Mouse (Mus musculus) ZHBTc4 (cell line): ENCODE measurements around the gene Tpst2.

Source experiments
- DNase-seq: peaks from one replicate; pipeline ENCODE4 v3.0.0-alpha.2; 2011; ENCODE audit warnings: low read depth, low spot score

Tpst2 gene

DNA sequence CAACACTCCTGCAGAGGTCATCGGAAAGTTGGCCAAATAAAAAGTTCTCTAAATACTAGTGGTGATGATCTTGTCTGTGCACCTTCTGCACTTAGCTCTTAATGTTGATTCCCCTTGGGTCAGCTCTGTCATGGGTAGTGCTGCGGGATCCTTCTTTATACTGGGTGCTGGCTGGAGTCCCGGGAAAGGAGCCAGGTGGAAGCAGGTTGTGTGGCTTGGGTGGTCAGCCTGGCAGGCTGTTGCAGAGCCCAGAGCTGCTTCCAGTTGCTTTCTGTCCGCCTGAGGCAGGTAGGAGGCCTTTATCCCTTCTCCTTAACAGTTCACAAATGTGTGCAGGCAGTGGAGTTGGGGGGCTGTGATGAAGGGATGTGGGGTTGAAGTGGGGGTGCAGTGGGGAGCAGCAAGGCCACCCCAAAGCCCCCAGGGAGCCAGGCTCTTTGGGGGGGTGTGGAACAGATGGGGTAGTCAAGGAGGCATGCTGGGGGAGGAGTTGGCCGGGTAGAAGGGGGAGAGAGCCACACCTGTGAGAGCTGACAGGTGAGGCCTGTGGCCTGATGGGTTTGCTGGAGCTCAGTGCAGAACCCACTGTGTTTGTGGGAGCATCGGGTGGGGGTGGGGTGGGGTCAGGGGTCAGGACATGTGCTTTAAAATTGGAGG is 5.8 kb downstream of the Tpst2 start:
- DNase-seq, result no peak

GRCm38 (mm10) chr5:112282780-112283482 is 6.4 kb downstream of the Tpst2 start:
- DNase-seq, result no peak

DNA sequence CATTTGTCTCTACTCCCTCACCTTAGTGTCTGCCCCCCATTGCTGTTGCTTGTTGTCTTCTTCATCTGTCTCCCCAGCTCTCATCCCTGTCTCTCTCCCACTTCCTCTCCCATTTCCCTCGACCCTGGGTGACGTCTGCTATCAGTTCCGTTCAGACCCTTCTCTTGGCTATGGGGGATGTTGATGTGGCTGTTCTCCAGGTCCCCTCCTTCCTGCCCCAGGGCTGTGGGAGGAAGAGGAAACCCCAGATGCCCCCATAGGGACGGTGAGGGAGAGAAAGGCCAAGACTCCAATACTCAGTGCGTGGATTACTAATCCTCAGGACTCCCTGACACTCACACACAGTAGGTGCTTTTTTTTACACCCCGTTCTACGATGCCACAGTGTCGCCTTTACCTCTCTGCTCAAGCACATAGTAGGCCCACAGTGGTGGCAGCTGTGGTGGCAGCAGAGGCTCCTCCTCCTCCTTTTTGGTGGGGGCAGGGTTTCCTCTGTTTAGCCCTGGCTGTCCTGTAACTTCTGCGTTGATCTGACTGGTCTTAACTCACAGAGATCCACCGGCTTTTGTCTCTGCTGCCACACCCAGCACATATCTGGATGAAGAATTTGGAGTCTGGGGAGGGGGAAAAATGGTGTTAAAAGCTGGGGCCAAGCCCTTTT is 7.2 kb downstream of the Tpst2 start:
- DNase-seq, result peak; percentile 81

DNA sequence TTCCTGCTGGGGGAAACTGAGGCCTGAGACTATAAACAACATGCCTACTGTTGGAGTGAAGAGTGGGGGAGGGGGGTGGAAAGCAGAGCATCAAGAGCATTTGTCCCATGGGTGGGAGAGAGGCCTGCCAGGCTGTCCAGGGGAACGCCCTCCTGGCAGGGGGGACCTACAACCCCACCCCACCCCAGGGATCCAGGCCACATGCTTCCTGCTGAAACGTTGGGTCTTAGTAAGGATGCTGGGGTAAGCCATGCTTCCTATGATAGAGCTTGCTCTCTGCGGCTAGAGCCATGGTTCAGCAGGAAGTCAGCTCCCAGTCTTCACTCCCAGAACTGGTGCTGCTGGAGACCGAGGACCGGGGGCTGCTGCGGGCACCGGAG is 7.7 kb downstream of the Tpst2 start:
- DNase-seq, result no peak

- DNase-seq, result no peak
Observed at GRCm38 (mm10) chr5:112285548-112286085, 9.1 kb downstream of the Tpst2 start.

- DNase-seq, result no peak
Observed at GRCm38 (mm10) chr5:112286608-112286983, 10.1 kb downstream of the Tpst2 start.

- peak; percentile 38 for DNase-seq
Observed at GRCm38 (mm10) chr5:112286984-112287641, 10.6 kb downstream of the Tpst2 start.

DNA sequence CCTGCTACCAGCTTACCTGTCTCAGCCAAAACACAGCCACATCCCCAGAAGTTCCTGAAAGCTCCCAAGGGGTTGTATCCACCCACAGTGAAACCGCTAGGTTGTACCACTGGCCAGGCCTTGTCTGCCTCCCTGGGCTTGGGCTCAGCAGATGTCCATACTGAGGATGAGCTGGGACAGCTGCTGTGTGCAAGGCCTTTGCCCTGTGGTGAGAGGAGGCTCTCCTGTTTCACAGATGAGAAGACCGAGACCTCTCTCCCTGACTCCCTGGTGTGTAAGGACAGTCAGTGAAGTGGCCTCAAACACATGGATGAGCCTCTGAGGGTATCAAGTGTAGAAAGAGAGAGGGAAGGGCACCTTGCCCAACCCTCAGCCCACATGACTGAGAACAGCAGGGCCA is 11.2 kb downstream of the Tpst2 start:
- DNase-seq, result no peak

- peak; percentile 44 for DNase-seq
Observed at GRCm38 (mm10) chr5:112288193-112289141, 12.0 kb downstream of the Tpst2 start.

DNA sequence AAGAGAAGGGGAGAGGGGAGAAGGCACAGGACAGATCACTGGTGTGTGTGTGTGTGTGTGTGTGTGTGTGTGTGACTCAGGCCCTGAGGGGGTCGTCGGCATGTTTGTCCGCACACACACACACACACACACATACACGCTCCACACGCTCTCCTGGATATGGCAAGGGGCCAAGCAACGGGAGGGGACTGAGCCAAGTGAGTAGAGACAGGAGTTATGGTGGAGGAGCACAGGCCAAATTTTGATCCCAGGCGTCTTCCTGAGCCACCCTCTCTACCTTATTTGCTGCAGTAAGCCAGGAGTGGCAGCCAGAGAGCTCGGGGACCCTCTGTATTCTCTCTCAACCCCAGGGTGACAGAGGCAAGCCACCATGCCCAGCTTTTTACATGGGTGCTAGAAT is 12.7 kb downstream of the Tpst2 start:
- DNase-seq, result no peak

DNA sequence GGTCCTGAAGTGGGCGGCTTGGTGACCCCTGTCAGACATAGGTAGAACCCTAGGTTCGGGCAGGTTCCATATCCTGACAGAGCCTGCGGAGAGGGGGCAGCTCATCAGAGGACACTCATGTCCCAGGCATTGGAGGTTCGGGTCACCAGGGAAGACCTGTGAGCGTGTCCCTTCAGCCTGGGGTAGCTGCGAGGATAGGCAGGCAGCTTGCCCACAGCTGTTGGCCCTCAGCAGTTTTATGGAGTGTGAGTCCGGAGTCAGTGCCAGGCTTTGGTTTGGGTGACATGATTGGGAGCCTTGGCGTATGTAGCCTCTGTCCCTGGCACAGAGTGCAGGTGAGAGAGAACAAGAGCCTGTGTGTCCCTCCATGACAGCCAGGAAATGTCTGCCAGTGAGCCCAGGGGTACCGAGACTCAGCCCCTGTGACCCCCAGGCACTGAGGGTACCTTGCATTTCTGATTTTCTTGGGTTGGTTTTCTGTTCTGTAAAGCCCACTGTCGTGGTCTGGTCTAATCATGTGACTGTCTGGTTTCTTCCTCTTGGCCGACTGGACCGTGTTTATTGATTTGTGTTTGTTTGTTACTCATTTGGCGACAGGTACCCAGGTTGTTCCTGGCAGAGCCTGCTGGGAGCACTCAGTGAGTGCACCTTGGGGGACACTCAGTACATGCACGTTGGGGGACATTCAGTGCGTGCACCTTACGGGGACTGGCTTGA is 13.5 kb downstream of the Tpst2 start:
- no peak for DNase-seq

GRCm38 (mm10) chr5:112290536-112290880 is 14.0 kb downstream of the Tpst2 start:
- DNase-seq, result no peak

- DNase-seq, result no peak
Observed at GRCm38 (mm10) chr5:112291866-112292265, 15.4 kb downstream of the Tpst2 start.

DNA sequence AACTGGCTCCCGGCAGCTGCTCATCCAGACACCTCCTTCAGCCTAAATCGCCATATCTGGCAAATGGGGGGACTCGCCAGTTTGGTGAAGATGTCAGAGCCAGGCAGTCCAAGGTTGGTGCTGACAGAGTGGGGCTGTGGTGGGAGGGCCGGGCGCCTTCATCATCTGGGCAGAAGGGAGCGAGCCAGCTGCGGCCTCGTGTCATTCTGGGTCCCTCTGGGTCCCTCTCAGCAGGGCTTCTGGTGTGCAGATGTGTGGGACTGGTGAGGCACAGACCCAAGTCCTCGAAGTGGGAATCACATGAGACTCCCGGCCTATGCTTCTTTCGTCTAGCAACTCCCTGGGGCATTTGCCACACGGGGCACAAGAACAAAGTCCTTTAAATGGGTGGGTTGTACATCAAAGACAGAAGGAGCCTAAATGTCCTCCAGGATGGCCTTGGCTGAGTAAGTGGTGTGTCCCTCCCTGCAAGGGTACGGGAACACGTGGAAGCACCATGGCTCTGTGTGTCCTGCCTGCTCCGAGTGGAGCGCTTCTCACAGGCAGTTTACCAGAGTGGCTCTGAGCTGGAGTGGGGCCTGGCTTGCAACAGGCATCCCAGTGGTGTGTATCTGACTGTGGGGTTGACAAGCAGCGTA is 16.0 kb downstream of the Tpst2 start:
- DNase-seq, result peak; percentile 47

- no peak for DNase-seq
Observed at GRCm38 (mm10) chr5:112293800-112294199, 17.3 kb downstream of the Tpst2 start.

DNA sequence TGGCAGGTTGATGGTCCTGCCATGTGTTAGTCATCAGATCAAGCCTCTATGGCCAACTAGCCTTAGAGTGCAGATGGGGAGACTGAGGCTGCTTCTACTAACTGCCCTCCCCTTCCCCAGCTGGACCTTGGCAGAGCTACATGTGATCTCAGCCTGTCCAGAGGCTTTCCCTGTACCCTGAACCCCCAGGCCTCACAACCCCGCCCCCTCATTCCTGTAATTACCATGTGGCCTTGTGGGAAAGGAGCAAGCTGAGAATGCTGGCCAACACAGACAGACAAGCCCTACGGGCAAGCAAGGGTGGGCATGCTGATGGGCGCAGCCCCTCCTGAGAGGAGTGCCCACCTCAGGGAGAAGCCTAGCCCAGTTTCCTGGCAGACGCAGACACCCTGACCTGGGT is 18.2 kb downstream of the Tpst2 start:
- no peak for DNase-seq

- DNase-seq, result peak; percentile 79
Observed at GRCm38 (mm10) chr5:112295162-112295561, 18.7 kb downstream of the Tpst2 start.

GRCm38 (mm10) chr5:112295564-112295963 is 19.1 kb downstream of the Tpst2 start:
- DNase-seq, result no peak

DNA sequence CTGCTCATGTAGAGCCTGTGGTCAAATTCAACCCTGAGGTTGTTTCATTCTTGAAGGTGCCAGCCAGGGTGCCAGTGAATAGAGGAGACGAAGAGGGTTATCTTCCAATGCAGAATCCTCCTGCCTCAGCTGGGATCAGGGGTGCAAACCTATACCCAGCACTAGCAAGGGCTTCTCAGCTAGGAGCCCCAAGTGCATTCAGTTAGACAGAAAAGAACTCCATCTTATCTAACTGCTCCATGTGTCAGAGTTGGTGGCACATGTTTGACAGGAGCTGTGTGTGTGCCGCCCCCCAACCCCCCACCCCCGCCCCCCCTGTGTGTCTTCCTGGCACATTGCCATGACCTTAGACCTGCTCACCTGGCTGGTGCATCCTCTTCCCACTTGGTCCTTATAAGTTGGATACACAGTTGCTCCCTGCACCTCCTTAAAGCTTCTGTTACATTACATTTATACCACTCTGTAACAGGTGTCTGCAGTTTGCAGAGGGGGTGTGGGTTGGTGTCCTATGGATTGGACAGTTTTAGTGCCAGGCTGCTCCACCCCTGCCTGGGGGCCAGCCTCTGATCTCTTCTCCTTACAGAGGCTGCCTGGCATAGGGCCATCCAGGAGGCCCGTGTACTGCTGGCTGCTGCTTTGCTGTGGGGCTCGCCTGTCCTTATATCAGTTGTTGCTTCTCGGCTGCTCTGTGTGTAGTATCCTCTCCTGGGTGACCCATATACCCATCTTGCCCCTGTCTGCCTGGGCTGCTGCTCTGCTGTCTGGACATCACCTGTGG is 20.1 kb downstream of the Tpst2 start:
- no peak for DNase-seq
